Mouse (Mus musculus) left cerebral cortex, postnatal 4 days (tissue): ENCODE results near the gene Coq8a. TPM values are rescaled to one million over a fixed set of nuclear protein-coding genes. Genes with fewer than 3 reads are reported as not detected.

ENCODE experiments used
- DNase-seq: peaks from one replicate; pipeline ENCODE4 v3.0.0-alpha.2; 2022
- intact Hi-C: fragments of 180-260 bp; cut with DNase I; formaldehyde crosslinking; loops from one replicate; pipeline ENCODE4 v1.15.1; 2025
- total RNA-seq, 2 experiments: library from RNA; stranded (reverse); gene quantifications; 2 replicates each; pipeline ENCODE4 v1.2.3; 2021

Gene Coq8a
- total RNA-seq, 2 experiments from 2014 or later, result 6.1 to 7.1 TPM

GRCm38 (mm10) chr1:180200722-180201121, 1.3 kb upstream of the Coq8a start:
- DNase-seq, result no peak

DNA sequence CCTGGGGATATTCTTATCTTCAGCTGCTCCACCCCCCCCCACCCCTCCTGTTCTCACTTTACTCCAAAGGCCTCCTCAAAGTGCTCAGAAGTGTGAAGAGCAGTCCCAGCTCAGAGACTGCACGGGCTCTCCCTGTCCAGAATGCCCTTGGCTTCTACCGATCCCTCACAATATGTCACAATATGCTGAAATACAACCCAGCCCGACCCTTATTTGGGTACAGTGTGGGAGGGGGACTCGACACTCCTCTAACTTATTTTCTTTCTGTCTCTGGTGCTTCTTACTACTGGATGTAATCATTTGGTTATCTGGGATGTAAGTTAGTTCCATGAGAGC, 281 bp upstream of the Coq8a start:
- intact Hi-C loops, result no loop called here
- no peak for DNase-seq

More at GRCm38 (mm10) chr1:180200722-180201121, 1.3 kb upstream of the Coq8a start:
- intact Hi-C loops, result no loop called here

GRCm38 (mm10) chr1:180197956-180198355, 1.4 kb downstream of the Coq8a start:
- no peak for DNase-seq
- intact Hi-C loops, result no loop called here

- intact Hi-C loops, result no loop called here
- no peak for DNase-seq
Measured at GRCm38 (mm10) chr1:180196508-180196907, 2.9 kb downstream of the Coq8a start.

- intact Hi-C loops, result no loop called here
- DNase-seq, result peak; percentile 96
Measured at GRCm38 (mm10) chr1:180195703-180196381, 3.6 kb downstream of the Coq8a start.

DNA sequence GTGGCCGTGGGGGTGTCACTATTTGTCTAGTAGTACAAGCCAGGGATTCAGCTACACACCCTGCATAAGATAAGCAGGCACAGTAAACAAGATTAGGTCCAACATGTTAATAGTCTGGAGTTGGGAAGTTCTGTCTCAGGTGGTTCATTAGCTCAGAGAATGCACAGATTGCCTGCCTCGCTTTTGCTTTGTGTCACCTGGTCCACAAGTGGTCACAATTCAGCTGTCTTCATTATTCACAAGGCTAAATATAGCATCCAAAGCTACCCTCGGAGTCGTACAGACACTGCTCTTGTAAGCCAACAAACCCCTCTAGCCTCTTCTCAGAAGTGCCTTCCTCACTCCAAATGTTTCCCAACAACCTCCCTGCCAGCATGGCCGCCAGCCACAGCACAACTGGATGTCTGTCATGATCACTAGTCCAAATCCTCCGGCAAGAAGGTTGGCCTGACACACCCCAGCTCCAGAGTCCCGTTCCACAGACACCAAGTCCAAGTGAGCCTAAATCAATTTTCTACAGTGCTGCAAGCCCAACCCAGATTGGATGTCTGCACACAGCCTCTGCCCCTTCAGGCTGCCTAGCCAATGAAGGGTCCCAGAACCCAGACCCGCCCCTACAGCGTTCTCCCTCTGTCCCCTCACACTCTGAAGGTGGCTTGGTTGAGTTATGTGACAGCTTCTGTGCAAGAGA, 4.5 kb downstream of the Coq8a start:
- intact Hi-C loops, result no loop called here
- peak; percentile 29 for DNase-seq

- no peak for DNase-seq
- intact Hi-C loops, result no loop called here
Measured at GRCm38 (mm10) chr1:180194048-180194447, 5.4 kb downstream of the Coq8a start.

DNA sequence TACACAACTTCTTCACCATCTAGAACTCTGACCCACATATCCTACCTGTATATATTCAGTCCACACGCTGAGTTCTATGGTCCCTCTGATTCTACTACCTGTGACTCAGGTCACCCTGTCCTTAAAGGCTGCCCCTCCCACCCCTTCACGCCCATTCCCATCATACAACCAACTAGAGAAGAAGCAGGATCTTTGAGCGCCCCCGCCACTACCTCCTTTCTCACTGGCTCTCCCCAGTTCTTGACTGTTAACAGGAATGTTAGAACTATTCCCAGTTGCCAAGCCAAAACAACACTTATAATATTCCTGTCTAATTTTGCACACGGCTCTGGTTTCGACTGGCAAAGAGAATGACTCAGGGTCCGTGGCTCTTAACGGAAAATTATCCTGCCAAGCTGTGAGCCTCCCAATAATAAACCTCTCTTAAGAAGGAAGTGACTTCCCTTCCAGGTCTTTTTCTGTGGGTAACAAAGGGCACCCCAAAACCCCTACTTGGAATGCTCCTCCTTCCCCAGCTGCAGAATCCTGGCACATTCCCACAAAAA, 5.9 kb downstream of the Coq8a start:
- intact Hi-C loops, result no loop called here
- no peak for DNase-seq

DNA sequence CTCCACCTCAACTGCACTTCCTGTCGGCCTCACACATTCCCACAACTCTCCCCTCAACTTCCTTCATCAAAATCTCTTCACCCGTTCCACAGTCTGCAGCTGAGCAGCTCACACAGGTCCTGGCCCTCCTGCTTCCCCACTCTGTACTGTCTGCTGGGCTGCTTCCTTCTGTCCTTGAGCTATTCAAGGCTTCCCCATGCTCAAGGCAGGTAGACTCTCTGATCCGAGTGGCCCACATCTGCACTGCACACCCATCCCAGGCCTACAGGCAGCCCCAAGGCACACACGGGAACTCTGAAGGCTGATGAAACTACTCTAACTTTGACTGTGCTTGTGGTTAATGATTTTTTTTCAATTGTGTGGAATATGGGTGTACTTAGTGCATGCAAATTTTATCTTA, 6.5 kb downstream of the Coq8a start:
- no peak for DNase-seq

GRCm38 (mm10) chr1:180191651-180192220, 7.7 kb downstream of the Coq8a start:
- intact Hi-C loops, result no loop called here
- no peak for DNase-seq

More for the DNA sequence above, 6.5 kb downstream of the Coq8a start:
- intact Hi-C loops, result no loop called here

- no peak for DNase-seq
- intact Hi-C loops, result no loop called here
Measured at GRCm38 (mm10) chr1:180191112-180191511, 8.3 kb downstream of the Coq8a start.

- no peak for DNase-seq
- intact Hi-C loops, result no loop called here
Measured at GRCm38 (mm10) chr1:180188951-180189350, 10.5 kb downstream of the Coq8a start.

DNA sequence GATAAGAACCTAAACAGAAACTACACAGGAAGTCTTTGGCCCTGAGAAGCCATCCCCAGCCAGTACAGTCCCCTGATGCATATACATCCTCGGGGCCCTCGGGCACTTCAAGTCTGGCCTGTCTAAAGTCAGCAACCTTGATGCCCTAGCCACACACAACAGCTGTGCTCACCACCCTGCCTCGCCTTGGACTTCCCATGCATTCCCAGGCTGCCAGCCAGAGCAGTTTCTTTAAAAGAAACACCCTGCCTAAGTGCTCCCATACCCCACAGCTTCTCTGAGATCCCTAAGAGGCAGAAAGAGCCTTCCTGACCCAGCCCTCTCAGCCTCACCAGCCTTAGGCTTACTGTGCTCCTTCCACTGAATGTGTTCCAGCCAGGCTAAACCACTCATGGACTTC, 13.0 kb downstream of the Coq8a start:
- DNase-seq, result no peak
- intact Hi-C loops, result no loop called here

- intact Hi-C loops, result no loop called here
- DNase-seq, result no peak
Measured at GRCm38 (mm10) chr1:180185877-180186276, 13.5 kb downstream of the Coq8a start.

GRCm38 (mm10) chr1:180184768-180185167, 14.6 kb downstream of the Coq8a start:
- intact Hi-C loops, result no loop called here
- DNase-seq, result no peak

DNA sequence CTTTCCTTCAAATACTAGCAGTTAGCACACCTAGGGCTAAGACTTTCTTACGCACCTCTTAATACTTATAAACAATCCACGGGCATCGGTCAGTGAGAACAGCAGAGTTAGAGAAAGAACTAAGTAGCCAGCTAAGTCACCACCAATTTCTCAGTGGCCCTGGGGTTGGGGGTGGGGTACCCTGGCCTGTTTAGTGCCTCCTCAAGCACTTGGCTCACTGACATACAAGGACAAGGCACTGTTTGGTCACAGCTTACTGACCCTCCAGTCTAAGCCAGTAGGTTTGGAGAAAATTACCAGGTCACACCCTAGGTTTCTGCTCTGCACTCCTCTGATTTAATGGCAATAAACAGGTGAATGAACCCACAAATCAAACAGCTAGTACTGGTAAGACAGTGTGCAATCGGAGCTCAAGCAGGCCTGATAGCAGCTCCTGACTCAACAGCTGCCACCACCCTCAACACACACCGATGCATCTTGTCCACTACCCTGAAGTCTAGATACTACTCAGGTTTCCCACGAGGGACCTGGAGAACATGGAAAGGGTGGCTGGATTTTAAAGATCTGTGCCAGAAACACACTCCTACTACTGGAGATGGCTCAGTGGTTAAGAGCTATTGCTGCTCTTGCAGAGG, 15.8 kb downstream of the Coq8a start:
- intact Hi-C loops, result no loop called here
- DNase-seq, result no peak

DNA sequence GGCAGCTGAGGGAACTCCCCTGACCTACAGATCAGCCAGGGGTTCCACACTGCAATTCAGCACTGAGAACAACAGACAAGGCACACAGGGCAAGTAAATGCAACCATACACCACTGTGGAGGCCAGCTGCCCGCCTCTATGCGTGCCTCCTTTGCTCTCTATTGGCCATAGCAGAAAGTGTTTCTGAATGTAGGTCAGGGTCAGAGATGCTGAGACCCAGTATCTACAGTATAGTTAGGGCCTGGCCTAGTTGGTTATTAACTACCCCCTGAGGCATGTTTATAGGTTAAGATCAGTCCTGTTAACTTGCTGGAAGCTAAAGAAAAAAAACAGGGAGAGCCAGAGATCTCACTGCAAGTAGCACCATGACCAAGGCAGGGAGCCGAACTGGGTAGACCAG, 16.7 kb downstream of the Coq8a start:
- intact Hi-C loops, result no loop called here

DNA sequence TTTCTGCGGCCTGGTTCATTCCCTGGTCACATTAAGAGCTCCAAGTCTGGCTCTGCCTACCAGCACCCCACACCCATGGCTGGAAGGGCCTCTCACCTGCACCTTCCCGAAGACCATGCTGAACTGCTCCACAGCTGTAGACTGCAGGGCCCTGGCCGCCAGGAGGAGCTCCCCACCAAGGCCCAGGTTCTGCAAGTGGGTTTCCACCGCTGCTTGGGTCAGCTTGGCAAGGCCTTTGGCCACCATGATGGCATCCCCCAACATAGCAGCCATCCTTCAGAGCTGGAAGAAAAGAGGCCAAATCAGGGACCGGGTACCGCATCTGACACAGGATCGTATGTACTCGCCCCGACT, 17.5 kb downstream of the Coq8a start:
- intact Hi-C loops, result no loop called here
- no peak for DNase-seq

More for the DNA sequence above, 16.7 kb downstream of the Coq8a start:
- DNase-seq, result no peak

GRCm38 (mm10) chr1:180181304-180181965, 18.0 kb downstream of the Coq8a start:
- intact Hi-C loops, result no loop called here

DNA sequence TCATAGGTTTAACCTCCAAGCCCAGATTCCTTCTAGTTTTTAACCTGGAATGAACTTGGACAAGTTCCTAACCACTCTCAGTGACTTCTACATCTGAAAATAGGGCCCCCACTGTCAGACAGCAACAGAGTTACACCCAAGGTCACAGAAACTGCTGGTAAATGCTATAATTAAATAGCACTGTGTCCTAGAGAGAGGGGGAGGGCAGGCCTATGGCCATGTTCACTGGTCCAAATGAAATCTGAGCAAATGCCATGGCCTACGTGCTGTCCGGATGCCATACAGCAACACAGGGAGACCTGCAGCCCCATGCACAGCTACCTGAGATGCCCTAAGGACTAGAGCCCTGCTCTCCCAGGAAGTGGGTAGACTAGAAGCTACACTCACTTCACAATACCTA, 19.6 kb downstream of the Coq8a start:
- intact Hi-C loops, result loop anchor here (10.0 kb wide), 1 partner anchor 585 kb away; no protein-coding TSS in a partner anchor
- DNase-seq, result no peak

More at GRCm38 (mm10) chr1:180181304-180181965, 18.0 kb downstream of the Coq8a start:
- DNase-seq, result no peak

GRCm38 (mm10) chr1:180179100-180179499, 20.3 kb downstream of the Coq8a start:
- intact Hi-C loops, result loop anchor here (10.0 kb wide), 1 partner anchor 586 kb away; no protein-coding TSS in a partner anchor
- DNase-seq, result no peak
